Mouse (Mus musculus) small intestine, adult 2 months (tissue): Measurements from ENCODE around the gene Itgb7.

Experiments used
- CTCF ChIP-seq: fragments of 200-500 bp; IDR thresholded peaks from 2 replicates; pipeline ENCODE4 v1.5.1; 2012; ENCODE audit warnings: low read depth, mild to moderate bottlenecking, control low read depth, inconsistent platforms, low read length, moderate library complexity, mixed read lengths; ENCODE audit not compliant: insufficient replicate concordance, insufficient read length; ENCODE audit errors: extremely low read depth
- POLR2A ChIP-seq: fragments of 200-500 bp; IDR thresholded peaks from 2 replicates; pipeline ENCODE4 v1.6.1; 2012; ENCODE audit warnings: low read depth, mild to moderate bottlenecking, control low read depth, inconsistent platforms, low read length, moderate library complexity

- TF ChIP-seq CTCF (no peak), POLR2A (no peak)
Observed at GRCm38 (mm10) chr15:102207351-102207750, 24.4 kb downstream of the Itgb7 start.
